Mouse (Mus musculus) bone marrow macrophage, adult 2 months (primary cell): ENCODE data around the gene Tpra1.

Experiments
- CTCF ChIP-seq: IDR thresholded peaks from 2 replicates; pipeline ENCODE4 v1.5.1; 2012; ENCODE audit warnings: low read depth, mild to moderate bottlenecking, low read length, moderate library complexity
- POLR2A ChIP-seq: IDR thresholded peaks from 2 replicates; pipeline ENCODE4 v1.6.1; 2012; ENCODE audit warnings: mild to moderate bottlenecking, low read depth, low read length, borderline replicate concordance

- TF ChIP-seq CTCF (no peak), POLR2A (no peak)
Observed at GRCm38 (mm10) chr6:88934816-88935215, 32.8 kb downstream of the Tpra1 start.
